Mouse (Mus musculus) C2C12 (cell line): ENCODE measurements at regions not wholly inside any gene's neighbourhood (a gene's known extent, or its start where the extent isn't known, plus 50 kb on each side); places are given as distances from the start of the nearest gene placed in this dataset.

Source experiments
- CTCF ChIP-seq: IDR thresholded peaks from one replicate; pipeline ENCODE4 v1.5.1; 2011; ENCODE audit not compliant: control insufficient read depth, insufficient read depth, insufficient read length
- FOSL1 ChIP-seq: IDR thresholded peaks from one replicate; pipeline ENCODE4 v1.8.0; 2011; ENCODE audit warnings: mild to moderate bottlenecking, low read length; ENCODE audit not compliant: poor library complexity, insufficient read depth, severe bottlenecking
- MAX ChIP-seq: IDR thresholded peaks from one replicate; pipeline ENCODE4 v1.6.1; 2011; ENCODE audit warnings: mild to moderate bottlenecking, control low read depth
- USF1 ChIP-seq: IDR thresholded peaks from one replicate; pipeline ENCODE4 v1.6.1; 2011; ENCODE audit warnings: low read depth, mild to moderate bottlenecking, control low read depth, moderate library complexity

DNA sequence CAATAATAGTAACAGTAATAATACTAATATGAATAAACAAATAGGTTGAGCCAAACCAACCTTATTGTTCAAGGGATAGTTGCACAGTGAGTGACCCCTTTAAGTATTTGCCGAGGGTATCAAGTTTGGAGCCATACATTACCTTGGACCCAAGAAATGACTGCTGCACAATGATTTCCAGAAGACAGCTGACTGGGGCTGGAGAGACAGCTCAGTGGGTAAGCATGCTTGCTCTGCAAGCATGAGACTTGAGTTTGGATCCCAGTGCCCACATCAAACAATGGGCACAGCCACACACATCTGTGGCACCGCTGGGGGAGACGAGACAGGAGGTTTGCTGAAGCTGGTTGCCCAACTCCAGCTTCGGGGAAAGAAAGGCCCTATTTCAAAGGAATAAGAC, 126.7 kb downstream of the Ndfip2 start:
- TF ChIP-seq CTCF (no peak), USF1 (no peak), FOSL1 (no peak), MAX (no peak)
